Mouse (Mus musculus): ENCODE results near the gene Alox15.
A peak's percentile ranks its signal among the peaks of the same experiment; 100 is the strongest.

Gene Alox15

GRCm38 (mm10) chr11:70308296-70308695 is 43.5 kb downstream of the Alox15 start:
- DNase-seq (ENCODE audit: low read depth, low spot score), result peak; percentile 54

DNA sequence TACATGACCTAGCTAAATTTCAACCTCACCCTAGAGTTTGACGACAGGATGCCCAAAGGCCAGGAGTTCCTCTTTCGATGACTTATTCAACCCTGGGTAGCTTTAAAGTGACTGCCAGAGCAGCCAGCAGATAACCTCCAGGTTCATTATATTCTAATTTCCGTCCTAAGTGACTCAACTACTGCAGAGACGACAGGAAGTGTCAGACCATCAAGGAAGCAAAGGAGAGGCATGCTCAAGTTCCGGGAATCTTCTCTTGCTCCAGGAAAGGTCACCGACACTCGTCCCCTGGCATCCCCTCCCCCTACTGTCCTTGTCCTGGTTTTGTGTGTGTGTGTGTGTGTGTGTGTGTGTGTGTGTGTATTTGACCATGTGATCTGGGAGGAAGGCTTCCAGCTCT is 45.7 kb downstream of the Alox15 start:
- DNase-seq (ENCODE audit: low read depth, low spot score), result no peak

DNA sequence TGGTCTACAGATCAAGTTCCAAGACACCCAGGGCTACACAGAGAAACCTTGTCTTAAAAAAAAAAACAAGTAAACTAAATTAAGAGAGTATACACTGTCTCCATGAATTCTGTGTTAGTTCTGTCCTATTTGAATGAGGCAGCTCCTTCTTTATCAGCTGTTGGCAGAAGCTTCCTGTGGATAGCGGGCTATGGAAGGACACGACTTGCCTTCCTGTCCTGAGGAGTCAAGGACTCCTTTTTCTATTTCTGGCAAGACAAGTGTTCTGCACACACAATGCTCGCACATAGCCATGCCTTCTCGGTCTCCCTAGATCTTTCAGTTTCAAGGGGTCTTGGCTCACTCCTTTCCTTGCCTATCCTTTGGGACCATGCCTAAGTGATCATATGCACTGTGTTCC is 49.5 kb downstream of the Alox15 start:
- DNase-seq (ENCODE audit: low read depth, low spot score), result no peak

DNA sequence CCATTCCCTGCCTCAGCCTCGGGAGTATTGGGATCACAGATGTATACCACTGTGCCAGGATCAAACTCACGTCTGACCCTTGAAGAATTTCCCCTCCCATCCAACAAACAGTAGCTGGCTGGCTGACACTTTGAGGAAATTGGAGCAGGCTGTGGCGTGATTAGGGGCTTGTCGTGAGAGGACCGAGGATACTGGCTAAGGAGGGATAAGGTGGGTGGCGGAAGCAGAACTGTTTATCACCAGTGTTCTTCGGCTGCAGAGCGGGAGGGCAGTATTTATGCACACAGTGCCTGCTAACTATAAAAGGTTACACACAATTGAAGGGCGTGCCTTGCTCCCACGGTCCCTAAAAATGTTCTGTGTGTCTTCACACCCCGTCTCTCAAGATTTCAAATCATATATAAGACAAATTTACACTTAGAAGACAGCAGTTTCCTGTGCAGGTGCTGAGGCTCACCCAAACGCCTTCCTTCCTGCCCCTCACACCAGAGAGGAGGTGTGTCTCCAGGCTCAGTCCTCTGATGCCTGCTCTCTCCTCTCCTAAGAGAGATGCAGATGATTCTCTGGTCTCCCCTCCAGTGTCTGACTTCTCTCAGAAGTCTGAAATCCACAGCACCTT is 53.9 kb downstream of the Alox15 start:
- no peak for DNase-seq (ENCODE audit: low read depth, low spot score)

- DNase-seq (ENCODE audit: low read depth, low spot score), result no peak
Measured at GRCm38 (mm10) chr11:70297405-70297804, 54.4 kb downstream of the Alox15 start.
